ENCODE assay signal across 14 mouse cellular contexts in genomic region chr9:64621499-64622296, GRCm38 (mm10).
DNase-seq lines count a peak whose midpoint lies in the region; ATAC-seq lines count a peak whose summit lies in the region.
"Had no signal": no experiment of that assay in that cellular context is flagged by ENCODE, and none has a peak within 500 bp of the region (broad histone marks: within the 10 kb centered on the region; RNA-seq: fewer than 3 reads in every experiment).

No protein-coding gene starts in this region.

- H3K9ac ChIP-seq in forebrain, embryonic 15.5 days (replicated peaks), result no peak overlapping the region
- H3K9ac ChIP-seq in liver, embryonic 11.5 days (ENCODE audit: low read depth, low read length), result no peak overlapping the region
- H3K9ac ChIP-seq: liver, embryonic 14.5 days had no signal

- peak overlapping the region; percentile 42 for H3K27ac ChIP-seq in forebrain, embryonic 15.5 days (replicated peaks)
- peak overlapping the region; percentile 55 for H3K27ac ChIP-seq in midbrain, embryonic 10.5 days (replicated peaks)
- no peak overlapping the region for H3K27ac ChIP-seq in liver, embryonic 11.5 days (ENCODE audit: low read depth, low read length)
- H3K27ac ChIP-seq: liver, embryonic 14.5 days had no signal

- H3K36me3 ChIP-seq in forebrain, embryonic 15.5 days, result no peaks in the 10 kb centered on the region
- H3K36me3 ChIP-seq in midbrain, embryonic 10.5 days, result no peaks in the 10 kb centered on the region
- H3K36me3 ChIP-seq in liver, embryonic 11.5 days (ENCODE audit: control insufficient read depth, insufficient read depth, low read length), result no peaks in the 10 kb centered on the region

- no peaks in the 10 kb centered on the region; the same call in 1 of the 2 replicates for H3K27me3 ChIP-seq in forebrain, embryonic 15.5 days
- 0 out of 2 replicates have a peak, but pooled peaks cover 5% of the 10 kb centered on the region for H3K27me3 ChIP-seq in midbrain, embryonic 10.5 days (ENCODE audit: low read depth, poor library complexity, severe bottlenecking)
- H3K27me3 ChIP-seq in liver, embryonic 11.5 days (replicated peaks; ENCODE audit: control insufficient read depth, insufficient read depth, low read length), result peaks cover 3% of the 10 kb centered on the region; the same call in 1 of the 2 replicates

- ATAC-seq in forebrain, embryonic 15.5 days (replicated peaks), result peak; percentile 76
- no peak for ATAC-seq in liver, embryonic 11.5 days (replicated peaks; ENCODE audit: low FRiP score)

- WGBS in forebrain, embryonic 15.5 days, result 23% methylated on average over 5 of the region's 5 CpGs
- 46% methylated on average over 5 of the region's 5 CpGs for WGBS in midbrain, embryonic 10.5 days
- WGBS in liver, embryonic 11.5 days, result 73% methylated on average over 5 of the region's 5 CpGs

- H3K9me3 ChIP-seq in forebrain, embryonic 15.5 days, result no peaks in the 10 kb centered on the region
- H3K9me3 ChIP-seq in midbrain, embryonic 10.5 days (replicated peaks), result no peaks in the 10 kb centered on the region
- no peaks in the 10 kb centered on the region for H3K9me3 ChIP-seq in liver, embryonic 11.5 days (ENCODE audit: control insufficient read depth, low read length)

- peak; percentile 32 for DNase-seq in right cerebral cortex, postnatal 4 days
- DNase-seq in right cerebral cortex, postnatal 25 days, result no peak
- no peak for DNase-seq in midbrain, embryonic 10.5 days (ENCODE audit: low spot score)
- DNase-seq in spleen, adult 18-20 months, result no peak
- no peak for DNase-seq in Muller cell, postnatal 12 days (ENCODE audit: inconsistent ontology term)
- no peak for DNase-seq in thymus, adult 18-20 months
- DNase-seq in liver, embryonic 11.5 days (ENCODE audit: low spot score), result no peak
- DNase-seq: gastrocnemius, postnatal 10 days; layer of hippocampus, adult 9-11 months; lung, postnatal 4 days; thymus, postnatal 4 days had no signal

- H3K4me2 ChIP-seq in forebrain, embryonic 15.5 days (replicated peaks), result no peak overlapping the region
- H3K4me2 ChIP-seq in liver, embryonic 11.5 days, result no peak overlapping the region
- H3K4me2 ChIP-seq: heart, embryonic 11.5 days had no signal

- no peak overlapping the region for H3K4me3 ChIP-seq in forebrain, embryonic 15.5 days
- no peak overlapping the region for H3K4me3 ChIP-seq in midbrain, embryonic 10.5 days
- H3K4me3 ChIP-seq in liver, embryonic 11.5 days (ENCODE audit: low read depth, low read length), result no peak overlapping the region

- H3K4me1 ChIP-seq in forebrain, embryonic 15.5 days, result peaks cover 28% of the 10 kb centered on the region
- peaks cover 44% of the 10 kb centered on the region for H3K4me1 ChIP-seq in midbrain, embryonic 10.5 days
- H3K4me1 ChIP-seq in liver, embryonic 11.5 days (replicated peaks; ENCODE audit: control insufficient read depth, insufficient read depth, low read length), result no peaks in the 10 kb centered on the region
